Mouse (Mus musculus) layer of hippocampus, adult 18-20 months (tissue): ENCODE data around the gene Hist1h2be. TPM values are rescaled to one million over a fixed set of nuclear protein-coding genes. Genes with fewer than 3 reads are reported as not detected.

Experiments used
- microRNA-seq, 2 experiments: library from miRNA; unstranded; fragments of <30 nt; microRNA quantifications; one replicate each; pipeline ENCODE4 v1.2.0; 2021
- total RNA-seq, 2 experiments: library from RNA; stranded (reverse); gene quantifications; 2 replicates each; pipeline ENCODE4 v1.2.3; 2021

Gene Hist1h2be
- total RNA-seq, 2 experiments from 2014 or later = 10.2 to 11.3 TPM

Small RNAs within 50 kb of the gene (microRNA-seq; reads per million reads assigned to microRNA genes)
- gene Gm44297 (0 reads per million in 2 experiments), gene Gm44359 (0 reads per million in 2 experiments), gene Gm44394 (0 reads per million in 2 experiments)

Other genes starting within 250 kb of the Hist1h2be start
- 1 to 10 TPM; 8.8 to 9.5 TPM for gene Abt1, start 197.3 kb downstream of the Hist1h2be start, total RNA-seq
- not detected for gene Btn1a1, start 155.2 kb downstream of the Hist1h2be start, total RNA-seq
- gene Btn2a2, start 132.3 kb downstream of the Hist1h2be start, total RNA-seq = 1 to 10 TPM in 1 of 2 experiments, under 1 TPM in 1; 0.91 to 1.4 TPM
- gene Hist1h4h, start 90.1 kb downstream of the Hist1h2be start, total RNA-seq = 100 to 1,000 TPM; 331 to 357 TPM
- 1 to 10 TPM in 1 of 2 experiments, not detected in 1; 3.0 TPM for gene Hist1h2af, start 87.2 kb downstream of the Hist1h2be start, total RNA-seq
- 1 to 10 TPM; 2.1 to 4.9 TPM for gene Hist1h3g, start 85.7 kb downstream of the Hist1h2be start, total RNA-seq
- gene Hist1h2bh, start 77.7 kb downstream of the Hist1h2be start, total RNA-seq = under 1 TPM; 0.43 to 0.54 TPM
- gene Hist1h3f, start 77.1 kb downstream of the Hist1h2be start, total RNA-seq = 10 to 100 TPM; 15.1 to 16.5 TPM
- gene Hist1h4f, start 69.5 kb downstream of the Hist1h2be start, total RNA-seq = 100 to 1,000 TPM; 135 to 161 TPM
- gene Hist1h1d, start 67.9 kb downstream of the Hist1h2be start, total RNA-seq = 1 to 10 TPM; 3.1 to 4.0 TPM
- gene Hist1h3e, start 58.8 kb downstream of the Hist1h2be start, total RNA-seq = 10 to 100 TPM; 39.8 to 44.6 TPM
- gene Hist1h2ae, start 49.9 kb downstream of the Hist1h2be start, total RNA-seq = 1 to 10 TPM; 3.9 to 8.2 TPM
- gene Hist1h2bg, start 49.7 kb downstream of the Hist1h2be start, total RNA-seq = 10 to 100 TPM; 58.3 to 66.2 TPM
- 10 to 100 TPM; 24.1 to 24.2 TPM for gene Hist1h2bf, start 46.9 kb downstream of the Hist1h2be start, total RNA-seq
- 1 to 10 TPM; 3.8 to 7.1 TPM for gene Hist1h2ad, start 46.7 kb downstream of the Hist1h2be start, total RNA-seq
- 10 to 100 TPM; 11.8 to 13.6 TPM for gene Hist1h3d, start 45.4 kb downstream of the Hist1h2be start, total RNA-seq
- gene Hist1h4d, start 39.5 kb downstream of the Hist1h2be start, total RNA-seq = 100 to 1,000 TPM; 152 to 153 TPM
- gene Hist1h1e, start 1.4 kb upstream of the Hist1h2be start, total RNA-seq = 10 to 100 TPM; 41.8 to 45.0 TPM
- 1 to 10 TPM; 2.3 to 3.4 TPM for gene Hist1h2ac, start 62.8 kb upstream of the Hist1h2be start, total RNA-seq
- gene Hist1h2bc, start 63.1 kb upstream of the Hist1h2be start, total RNA-seq = 10 to 100 TPM; 53.5 to 63.1 TPM
- not detected for gene Hist1h1t, start 74.7 kb upstream of the Hist1h2be start, total RNA-seq
- gene Hist1h4c, start 77.3 kb upstream of the Hist1h2be start, total RNA-seq = 100 to 1,000 TPM; 104 to 112 TPM
- gene Hfe, start 89.7 kb upstream of the Hist1h2be start, total RNA-seq = 1 to 10 TPM; 4.1 to 4.2 TPM
- gene Hist1h1c, start 117.7 kb upstream of the Hist1h2be start, total RNA-seq = 10 to 100 TPM; 47.0 to 47.3 TPM
- gene Hist1h3c, start 124.5 kb upstream of the Hist1h2be start, total RNA-seq = under 1 TPM; 0.62 to 0.63 TPM
- 10 to 100 TPM; 15.7 to 19.5 TPM for gene Hist1h2bb, start 125.6 kb upstream of the Hist1h2be start, total RNA-seq
- 10 to 100 TPM; 28.1 to 35.2 TPM for gene Hist1h2ab, start 130.0 kb upstream of the Hist1h2be start, total RNA-seq
- gene Hist1h3b, start 131.1 kb upstream of the Hist1h2be start, total RNA-seq = 1 to 10 TPM; 7.6 to 9.4 TPM
- 10 to 100 TPM; 73.0 to 74.7 TPM for gene Hist1h4b, start 135.9 kb upstream of the Hist1h2be start, total RNA-seq
- 10 to 100 TPM; 42.9 to 49.4 TPM for gene Hist1h4a, start 140.1 kb upstream of the Hist1h2be start, total RNA-seq
- 10 to 100 TPM; 27.5 to 33.9 TPM for gene Hist1h3a, start 141.3 kb upstream of the Hist1h2be start, total RNA-seq
- gene Hist1h1a, start 142.5 kb upstream of the Hist1h2be start, total RNA-seq = 10 to 100 TPM; 15.7 to 16.5 TPM
- not detected for gene Trim38, start 148.8 kb upstream of the Hist1h2be start, total RNA-seq
- not detected for gene Slc17a2, start 185.9 kb upstream of the Hist1h2be start, total RNA-seq
- gene Slc17a3, start 218.3 kb upstream of the Hist1h2be start, total RNA-seq = not detected
- not detected for gene Slc17a1, start 246.6 kb upstream of the Hist1h2be start, total RNA-seq